Mouse (Mus musculus): ENCODE data around the gene Lrrc8c. TPM values are rescaled to one million over a fixed set of nuclear protein-coding genes. Genes with fewer than 3 reads are reported as not detected.
A peak's percentile ranks its signal among the peaks of the same experiment; 100 is the strongest.

Lrrc8c gene
- polyA plus RNA-seq, 1 experiment from 2014 or later, result 14.3 TPM

GRCm38 (mm10) chr5:105561926-105562325 is 42.7 kb downstream of the Lrrc8c start:
- Histone ChIP-seq H3K4me2 (replicated peaks; ENCODE audit: low read depth, low read length) (no peak overlapping the region), H3K9me3 (ENCODE audit: low read length) (no peaks in the 10 kb centered on the region), H3K4me3 (ENCODE audit: low read length) (no peak overlapping the region)

GRCm38 (mm10) chr5:105564761-105565160 is 45.6 kb downstream of the Lrrc8c start:
- H3K4me3 ChIP-seq (ENCODE audit: low read length), result no peak overlapping the region
- ATAC-seq (ENCODE audit: low FRiP score, low TSS enrichment), result no peak
- H3K4me1 ChIP-seq (ENCODE audit: insufficient read depth, low read length), result no peaks in the 10 kb centered on the region
- no peak overlapping the region for H3K4me2 ChIP-seq (replicated peaks; ENCODE audit: low read depth, low read length)
- H3K27me3 ChIP-seq (ENCODE audit: insufficient read depth, low read length), result no peaks in the 10 kb centered on the region
- no peak overlapping the region for H3K9ac ChIP-seq (replicated peaks; ENCODE audit: low read length)
- 88% methylated on average over 4 of the region's 4 CpGs for WGBS
- no peaks in the 10 kb centered on the region for H3K36me3 ChIP-seq (ENCODE audit: insufficient read depth, low read length)
- H3K27ac ChIP-seq (ENCODE audit: low read length), result no peak overlapping the region
- H3K9me3 ChIP-seq (ENCODE audit: low read length), result no peaks in the 10 kb centered on the region

More at GRCm38 (mm10) chr5:105561926-105562325, 42.7 kb downstream of the Lrrc8c start:
- H3K9ac ChIP-seq (replicated peaks; ENCODE audit: low read length), result no peak overlapping the region
- no peaks in the 10 kb centered on the region for H3K27me3 ChIP-seq (ENCODE audit: insufficient read depth, low read length)
- H3K27ac ChIP-seq (ENCODE audit: low read length), result no peak overlapping the region
- no peak for ATAC-seq (ENCODE audit: low FRiP score, low TSS enrichment)
- no peaks in the 10 kb centered on the region for H3K4me1 ChIP-seq (ENCODE audit: insufficient read depth, low read length)
- H3K36me3 ChIP-seq (ENCODE audit: insufficient read depth, low read length), result no peaks in the 10 kb centered on the region

GRCm38 (mm10) chr5:105565824-105566223 is 46.6 kb downstream of the Lrrc8c start:
- Histone ChIP-seq H3K36me3 (ENCODE audit: insufficient read depth, low read length) (no peaks in the 10 kb centered on the region), H3K27ac (ENCODE audit: low read length) (no peak overlapping the region), H3K27me3 (ENCODE audit: insufficient read depth, low read length) (no peaks in the 10 kb centered on the region), H3K4me2 (replicated peaks; ENCODE audit: low read depth, low read length) (no peak overlapping the region), H3K4me1 (ENCODE audit: insufficient read depth, low read length) (peaks cover 2% of the 10 kb centered on the region; the same call in 1 of the 2 replicates), H3K9ac (replicated peaks; ENCODE audit: low read length) (no peak overlapping the region), H3K4me3 (ENCODE audit: low read length) (no peak overlapping the region), H3K9me3 (ENCODE audit: low read length) (no peaks in the 10 kb centered on the region)
- 84% methylated on average over 4 of the region's 4 CpGs for WGBS
- no peak for ATAC-seq (ENCODE audit: low FRiP score, low TSS enrichment)

- no peaks in the 10 kb centered on the region for H3K27me3 ChIP-seq (ENCODE audit: insufficient read depth, low read length)
- 63% methylated on average over 6 of the region's 7 CpGs for WGBS
- no peak overlapping the region for H3K4me3 ChIP-seq (ENCODE audit: low read length)
- peaks cover 12% of the 10 kb centered on the region for H3K4me1 ChIP-seq (ENCODE audit: insufficient read depth, low read length)
- no peaks in the 10 kb centered on the region for H3K36me3 ChIP-seq (ENCODE audit: insufficient read depth, low read length)
- H3K9me3 ChIP-seq (ENCODE audit: low read length), result no peaks in the 10 kb centered on the region
- no peak overlapping the region for H3K9ac ChIP-seq (replicated peaks; ENCODE audit: low read length)
- H3K4me2 ChIP-seq (replicated peaks; ENCODE audit: low read depth, low read length), result no peak overlapping the region
- no peak overlapping the region for H3K27ac ChIP-seq (ENCODE audit: low read length)
- ATAC-seq (ENCODE audit: low FRiP score, low TSS enrichment), result no peak
Measured at GRCm38 (mm10) chr5:105566852-105567412, 47.7 kb downstream of the Lrrc8c start.

GRCm38 (mm10) chr5:105568043-105568747 is 49.0 kb downstream of the Lrrc8c start:
- Histone ChIP-seq H3K4me3 (ENCODE audit: low read length) (no peak overlapping the region), H3K4me1 (ENCODE audit: insufficient read depth, low read length) (peaks cover 20% of the 10 kb centered on the region), H3K9me3 (ENCODE audit: low read length) (no peaks in the 10 kb centered on the region), H3K27ac (ENCODE audit: low read length) (no peak overlapping the region), H3K36me3 (ENCODE audit: insufficient read depth, low read length) (no peaks in the 10 kb centered on the region), H3K27me3 (ENCODE audit: insufficient read depth, low read length) (no peaks in the 10 kb centered on the region), H3K9ac (replicated peaks; ENCODE audit: low read length) (no peak overlapping the region), H3K4me2 (replicated peaks; ENCODE audit: low read depth, low read length) (no peak overlapping the region)
- ATAC-seq (ENCODE audit: low FRiP score, low TSS enrichment), result no peak
- 69% methylated on average over 6 of the region's 6 CpGs for WGBS

- peaks cover 23% of the 10 kb centered on the region for H3K4me1 ChIP-seq (ENCODE audit: insufficient read depth, low read length)
- H3K4me2 ChIP-seq (replicated peaks; ENCODE audit: low read depth, low read length), result no peak overlapping the region
- ATAC-seq (ENCODE audit: low FRiP score, low TSS enrichment), result no peak
- WGBS, result 86% methylated on average over 2 of the region's 2 CpGs
- H3K4me3 ChIP-seq (ENCODE audit: low read length), result no peak overlapping the region
- H3K27ac ChIP-seq (ENCODE audit: low read length), result no peak overlapping the region
- no peaks in the 10 kb centered on the region for H3K27me3 ChIP-seq (ENCODE audit: insufficient read depth, low read length)
- no peaks in the 10 kb centered on the region for H3K36me3 ChIP-seq (ENCODE audit: insufficient read depth, low read length)
- no peaks in the 10 kb centered on the region for H3K9me3 ChIP-seq (ENCODE audit: low read length)
- no peak overlapping the region for H3K9ac ChIP-seq (replicated peaks; ENCODE audit: low read length)
Measured at GRCm38 (mm10) chr5:105569168-105569567, 50.0 kb downstream of the Lrrc8c start.

- H3K9me3 ChIP-seq (ENCODE audit: low read length), result no peaks in the 10 kb centered on the region
- no peaks in the 10 kb centered on the region for H3K27me3 ChIP-seq (ENCODE audit: insufficient read depth, low read length)
- H3K4me3 ChIP-seq (ENCODE audit: low read length), result no peak overlapping the region
- H3K9ac ChIP-seq (replicated peaks; ENCODE audit: low read length), result no peak overlapping the region
- H3K4me2 ChIP-seq (replicated peaks; ENCODE audit: low read depth, low read length), result no peak overlapping the region
- peak; percentile 79 for ATAC-seq (ENCODE audit: low FRiP score, low TSS enrichment)
- WGBS, result 52% methylated on average over 5 of the region's 5 CpGs
- H3K36me3 ChIP-seq (ENCODE audit: insufficient read depth, low read length), result no peaks in the 10 kb centered on the region
- peaks cover 23% of the 10 kb centered on the region for H3K4me1 ChIP-seq (ENCODE audit: insufficient read depth, low read length)
- peak overlapping the region; percentile 44; the same call in 1 of the 2 replicates for H3K27ac ChIP-seq (ENCODE audit: low read length)
Measured at GRCm38 (mm10) chr5:105572160-105572692, 53.0 kb downstream of the Lrrc8c start.

GRCm38 (mm10) chr5:105572876-105573275 is 53.7 kb downstream of the Lrrc8c start:
- Histone ChIP-seq H3K4me2 (replicated peaks; ENCODE audit: low read depth, low read length) (no peak overlapping the region), H3K36me3 (ENCODE audit: insufficient read depth, low read length) (no peaks in the 10 kb centered on the region), H3K4me1 (ENCODE audit: insufficient read depth, low read length) (peaks cover 23% of the 10 kb centered on the region), H3K9me3 (ENCODE audit: low read length) (no peaks in the 10 kb centered on the region), H3K27me3 (ENCODE audit: insufficient read depth, low read length) (no peaks in the 10 kb centered on the region), H3K4me3 (ENCODE audit: low read length) (no peak overlapping the region), H3K9ac (replicated peaks; ENCODE audit: low read length) (no peak overlapping the region), H3K27ac (ENCODE audit: low read length) (no peak overlapping the region)
- no peak for ATAC-seq (ENCODE audit: low FRiP score, low TSS enrichment)
- WGBS, result 37% methylated on average over 7 of the region's 7 CpGs

GRCm38 (mm10) chr5:105574835-105575234 is 55.6 kb downstream of the Lrrc8c start:
- peaks cover 23% of the 10 kb centered on the region for H3K4me1 ChIP-seq (ENCODE audit: insufficient read depth, low read length)
- 88% methylated on average over 5 of the region's 5 CpGs for WGBS

GRCm38 (mm10) chr5:105575839-105576238 is 56.7 kb downstream of the Lrrc8c start:
- H3K4me3 ChIP-seq (ENCODE audit: low read length), result no peak overlapping the region
- no peak for ATAC-seq (ENCODE audit: low FRiP score, low TSS enrichment)
- no peaks in the 10 kb centered on the region for H3K27me3 ChIP-seq (ENCODE audit: insufficient read depth, low read length)
- no peak overlapping the region for H3K27ac ChIP-seq (ENCODE audit: low read length)
- no peaks in the 10 kb centered on the region for H3K9me3 ChIP-seq (ENCODE audit: low read length)
- no peak overlapping the region for H3K4me2 ChIP-seq (replicated peaks; ENCODE audit: low read depth, low read length)
- no peak overlapping the region for H3K9ac ChIP-seq (replicated peaks; ENCODE audit: low read length)
- no peaks in the 10 kb centered on the region for H3K36me3 ChIP-seq (ENCODE audit: insufficient read depth, low read length)
- WGBS, result 67% methylated on average over 6 of the region's 6 CpGs
- peaks cover 20% of the 10 kb centered on the region for H3K4me1 ChIP-seq (ENCODE audit: insufficient read depth, low read length)

More at GRCm38 (mm10) chr5:105574835-105575234, 55.6 kb downstream of the Lrrc8c start:
- no peak overlapping the region for H3K9ac ChIP-seq (replicated peaks; ENCODE audit: low read length)
- no peak overlapping the region for H3K4me3 ChIP-seq (ENCODE audit: low read length)
- no peak overlapping the region for H3K4me2 ChIP-seq (replicated peaks; ENCODE audit: low read depth, low read length)
- no peaks in the 10 kb centered on the region for H3K9me3 ChIP-seq (ENCODE audit: low read length)
- no peaks in the 10 kb centered on the region for H3K36me3 ChIP-seq (ENCODE audit: insufficient read depth, low read length)
- no peak for ATAC-seq (ENCODE audit: low FRiP score, low TSS enrichment)
- no peaks in the 10 kb centered on the region for H3K27me3 ChIP-seq (ENCODE audit: insufficient read depth, low read length)
- no peak overlapping the region for H3K27ac ChIP-seq (ENCODE audit: low read length)
